Comparison of ENCODE assay signal across 13 mouse cellular contexts in the genomic region with DNA sequence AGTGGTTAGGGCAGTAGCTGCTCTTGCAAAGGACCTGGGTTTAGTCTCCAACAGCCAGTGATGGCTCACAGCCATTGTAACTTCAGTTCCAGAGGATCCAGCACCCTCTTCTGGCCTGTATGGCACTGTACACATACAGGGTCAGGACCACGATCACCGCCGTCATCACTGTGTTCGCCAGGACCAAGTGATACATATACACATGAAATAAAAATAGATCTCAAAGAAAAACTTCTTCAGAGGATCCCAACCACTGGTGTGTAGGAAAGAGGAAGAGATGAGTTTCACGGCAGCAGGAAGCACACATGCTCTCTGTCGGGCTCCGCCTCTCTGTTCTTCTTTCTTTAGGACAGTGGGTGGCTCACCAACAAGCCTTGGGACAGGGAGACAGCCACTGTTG.
DNase-seq lines count a peak whose midpoint lies in the region; ATAC-seq and TF ChIP-seq lines count a peak whose summit lies in the region.
"Had no signal": no experiment of that assay in that cellular context is flagged by ENCODE, and none has a peak within 500 bp of the region (broad histone marks: within the 10 kb centered on the region; RNA-seq: fewer than 3 reads in every experiment).

No protein-coding gene starts in this region.

- WGBS in kidney, adult 2 months: 83% methylated on average over 7 of the region's 7 CpGs
- WGBS in stomach, postnatal 0 days: 80% methylated on average over 7 of the region's 7 CpGs

- no peak overlapping the region for H3K4me3 ChIP-seq in kidney, adult 2 months (ENCODE audit: insufficient read depth, low read depth, low read length)
- H3K4me3 ChIP-seq in brown adipose tissue, adult 24 weeks (ENCODE audit: insufficient read depth, low read depth, low read length): no peak overlapping the region
- H3K4me3 ChIP-seq in stomach, postnatal 0 days (ENCODE audit: low read depth, low read length): no peak overlapping the region
- H3K4me3 ChIP-seq: forebrain, embryonic 12.5 days; hindbrain, embryonic 10.5 days; neural tube, embryonic 13.5 days had no signal

- H3K9me3 ChIP-seq in stomach, postnatal 0 days (ENCODE audit: control insufficient read depth, low read length): no peaks in the 10 kb centered on the region
- H3K9me3 ChIP-seq: forebrain, embryonic 12.5 days; hindbrain, embryonic 10.5 days; neural tube, embryonic 13.5 days had no signal

- H3K27me3 ChIP-seq in kidney, adult 2 months (replicated peaks; ENCODE audit: control insufficient read depth, insufficient read depth, low read length): no peaks in the 10 kb centered on the region
- no peaks in the 10 kb centered on the region for H3K27me3 ChIP-seq in stomach, postnatal 0 days (ENCODE audit: control insufficient read depth, insufficient read depth, low read length)
- H3K27me3 ChIP-seq: neural tube, embryonic 13.5 days; Patski had no signal

- no peak overlapping the region for H3K4me2 ChIP-seq in stomach, postnatal 0 days (replicated peaks; ENCODE audit: low read depth)
- H3K4me2 ChIP-seq: forebrain, embryonic 12.5 days; neural tube, embryonic 13.5 days had no signal

- H3K36me3 ChIP-seq in kidney, adult 2 months (ENCODE audit: control insufficient read depth, insufficient read depth, low read length): peaks cover 3% of the 10 kb centered on the region
- H3K36me3 ChIP-seq in stomach, postnatal 0 days (ENCODE audit: control insufficient read depth, insufficient read depth, low read length): peaks cover 20% of the 10 kb centered on the region

- no peak overlapping the region for H3K9ac ChIP-seq in stomach, postnatal 0 days (ENCODE audit: low read length)
- H3K9ac ChIP-seq: forebrain, embryonic 12.5 days; neural tube, embryonic 13.5 days had no signal

- peaks cover 7% of the 10 kb centered on the region for H3K4me1 ChIP-seq in kidney, adult 2 months (ENCODE audit: control insufficient read depth, insufficient read depth, low read length)
- H3K4me1 ChIP-seq in brown adipose tissue, adult 24 weeks (ENCODE audit: control insufficient read depth, insufficient read depth, insufficient read length, low read length): no peaks in the 10 kb centered on the region
- H3K4me1 ChIP-seq in stomach, postnatal 0 days (replicated peaks; ENCODE audit: control insufficient read depth, insufficient read depth): no peaks in the 10 kb centered on the region
- H3K4me1 ChIP-seq: hindbrain, embryonic 10.5 days had no signal

- no peak for TF ChIP-seq EP300 in stomach, postnatal 0 days (optimal IDR thresholded peaks at IDR 0.05)

- TF ChIP-seq CTCF in kidney, adult 2 months (conservative IDR thresholded peaks at IDR 0.05; ENCODE audit: insufficient read depth, insufficient read length, low read depth, low read length): peak; percentile 44
- TF ChIP-seq CTCF in stomach, postnatal 0 days (IDR thresholded peaks at IDR 0.05; ENCODE audit: low read depth): peak; percentile 61

- DNase-seq in kidney, adult 2 months: no peak
- DNase-seq in kidney, adult 11 months: no peak
- DNase-seq in thymus, postnatal 0 days (ENCODE audit: low spot score): peak; percentile 25
- no peak for DNase-seq in thymus, postnatal 4 days
- DNase-seq in stomach, postnatal 0 days (ENCODE audit: low spot score): no peak
- no peak for DNase-seq in adrenal gland, postnatal 10 days
- DNase-seq in layer of hippocampus, postnatal 25 days (ENCODE audit: extremely low spot score in 1 of 2, low spot score in 1 of 2): no peak
- DNase-seq: right cerebral cortex, postnatal 4 days had no signal

- no peak overlapping the region for H3K27ac ChIP-seq in kidney, adult 2 months (ENCODE audit: insufficient read depth, low read depth, low read length)
- 0 out of 2 replicates have a peak overlapping the region, but pooled peaks have one; percentile 32 for H3K27ac ChIP-seq in brown adipose tissue, adult 24 weeks (replicated peaks; ENCODE audit: low read depth, low read length)
- H3K27ac ChIP-seq in stomach, postnatal 0 days (replicated peaks): no peak overlapping the region
- H3K27ac ChIP-seq: forebrain, embryonic 12.5 days; hindbrain, embryonic 10.5 days; neural tube, embryonic 13.5 days had no signal

- no peak for TF ChIP-seq POLR2A in kidney, adult 2 months (IDR thresholded peaks at IDR 0.05; ENCODE audit: low read depth, low read length)

- ATAC-seq in stomach, postnatal 0 days (ENCODE audit: low FRiP score, low TSS enrichment): no peak
- ATAC-seq: Patski had no signal
